Mouse (Mus musculus) embryonic facial prominence, embryonic 13.5 days (tissue): ENCODE results near the gene Dpp9. TPM values are rescaled to one million over a fixed set of nuclear protein-coding genes. Genes with fewer than 3 reads are reported as not detected.
A peak's percentile ranks its signal among the peaks of the same experiment; 100 is the strongest.

Source experiments
- ATAC-seq: fragments of 200-750 bp; cut with Nextera tagmentation; 2 replicates; pipeline ENCODE4 v1.8.0; 2017; ENCODE audit warnings: low read depth; ENCODE audit not compliant: insufficient number of reproducible peaks, insufficient read depth, low FRiP score, low TSS enrichment
- H3K27ac ChIP-seq: fragments of 300-500 bp; sonication (generic); 2 replicates; pipeline ENCODE4 v1.5.1; 2015; ENCODE audit warnings: moderate library complexity, mild to moderate bottlenecking, inconsistent platforms
- H3K27me3 ChIP-seq: fragments of 300-500 bp; sonication (generic); 2 replicates; pipeline ENCODE4 v1.6.1; 2015; ENCODE audit warnings: mild to moderate bottlenecking, inconsistent platforms
- H3K36me3 ChIP-seq: fragments of 300-500 bp; sonication (generic); 2 replicates; pipeline ENCODE4 v1.6.1; 2015; ENCODE audit warnings: mild to moderate bottlenecking, inconsistent platforms
- H3K4me1 ChIP-seq: fragments of 300-500 bp; sonication (generic); 2 replicates; pipeline ENCODE4 v1.6.1; 2015; ENCODE audit warnings: inconsistent platforms
- H3K4me2 ChIP-seq: fragments of 300-500 bp; sonication (generic); 2 replicates; pipeline ENCODE4 v1.6.1; 2015; ENCODE audit warnings: moderate library complexity, mild to moderate bottlenecking, inconsistent platforms
- H3K4me3 ChIP-seq: fragments of 300-500 bp; sonication (generic); 2 replicates; pipeline ENCODE4 v1.5.1; 2015; ENCODE audit warnings: mild to moderate bottlenecking, inconsistent platforms
- H3K9ac ChIP-seq: fragments of 300-500 bp; sonication (generic); 2 replicates; pipeline ENCODE4 v1.6.1; 2015; ENCODE audit warnings: mild to moderate bottlenecking, inconsistent platforms
- H3K9me3 ChIP-seq: fragments of 300-500 bp; sonication (generic); 2 replicates; pipeline ENCODE4 v1.6.1; 2016; ENCODE audit warnings: inconsistent platforms
- WGBS: fragments of 180-500 bp; shearing (Covaris S2); methylation state at CpG from one replicate; pipeline ENCODE4 v1.1.7; 2015; ENCODE audit warnings: mixed read lengths; 5-methylcytosine and 5-hydroxymethylcytosine counted together
- polyA plus RNA-seq: library from polyadenylated mRNA; unstranded; fragments of >200 nt; fragmentation: Nextera tagmentation; extraction: Ambion mirVana; gene quantifications from 2 replicates; pipeline ENCODE4 v1.2.1, GENCODE M21; 2015

The Dpp9 gene
- polyA plus RNA-seq, 1 experiment from 2014 or later = 37.5 TPM

DNA sequence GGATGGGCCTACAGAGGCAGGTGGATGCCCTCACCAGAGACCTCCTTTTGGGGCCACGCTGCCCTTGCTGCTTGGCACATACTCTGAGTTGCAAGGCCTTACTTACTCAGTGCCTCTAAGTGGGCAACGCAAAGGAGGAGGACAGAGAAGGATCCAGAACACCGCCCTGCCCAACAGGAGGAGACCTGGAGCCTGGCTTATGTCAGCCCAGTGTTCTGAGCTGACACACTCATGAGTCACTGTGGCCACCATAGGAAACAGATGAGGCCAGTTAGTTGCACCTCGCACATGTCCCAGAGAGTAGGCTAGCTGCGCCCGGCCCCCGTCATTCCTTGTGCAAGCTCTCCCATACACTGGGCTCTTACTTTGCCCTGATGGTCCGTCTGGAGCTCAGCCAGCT is 16.2 kb downstream of the Dpp9 start:
- Histone ChIP-seq H3K9ac (no peak overlapping the region), H3K4me3 (no peak overlapping the region), H3K4me2 (no peak overlapping the region), H3K27me3 (no peaks in the 10 kb centered on the region), H3K4me1 (no peaks in the 10 kb centered on the region), H3K36me3 (peaks cover 91% of the 10 kb centered on the region), H3K27ac (no peak overlapping the region), H3K9me3 (no peaks in the 10 kb centered on the region)
- WGBS = 89% methylated on average over 8 of the region's 8 CpGs
- ATAC-seq = no peak

DNA sequence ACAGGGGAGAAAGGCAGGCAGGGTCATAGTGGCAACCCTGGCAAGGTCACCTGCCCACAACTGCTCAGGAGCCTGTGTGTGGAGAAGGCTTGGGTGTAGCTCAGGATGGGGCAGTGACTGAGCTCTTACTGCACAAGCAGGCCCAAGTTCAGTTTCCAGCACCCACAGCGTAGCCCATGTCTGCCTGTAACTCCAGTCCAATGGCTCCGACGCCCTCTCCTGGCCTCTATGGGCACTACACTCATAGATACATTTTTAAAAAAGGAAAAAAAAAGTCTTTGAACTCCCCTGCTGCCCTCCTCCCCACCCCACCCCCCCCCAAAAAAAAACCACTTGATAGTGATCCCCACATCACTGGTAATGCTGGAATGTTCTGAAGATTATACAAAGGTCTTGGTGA is 17.1 kb downstream of the Dpp9 start:
- no peaks in the 10 kb centered on the region for H3K4me1 ChIP-seq
- H3K9me3 ChIP-seq = no peaks in the 10 kb centered on the region
- no peaks in the 10 kb centered on the region for H3K27me3 ChIP-seq
- no peak overlapping the region for H3K4me3 ChIP-seq
- 80% methylated on average over 3 of the region's 3 CpGs for WGBS
- ATAC-seq = no peak
- H3K27ac ChIP-seq = no peak overlapping the region
- no peak overlapping the region for H3K4me2 ChIP-seq
- H3K36me3 ChIP-seq = peaks cover 91% of the 10 kb centered on the region
- H3K9ac ChIP-seq = no peak overlapping the region

- 84% methylated on average over 9 of the region's 9 CpGs for WGBS
- no peak for ATAC-seq
- Histone ChIP-seq H3K27me3 (no peaks in the 10 kb centered on the region), H3K4me3 (no peak overlapping the region), H3K9ac (no peak overlapping the region), H3K4me1 (no peaks in the 10 kb centered on the region), H3K27ac (no peak overlapping the region), H3K36me3 (peaks cover 91% of the 10 kb centered on the region), H3K9me3 (no peaks in the 10 kb centered on the region), H3K4me2 (no peak overlapping the region)
Measured at GRCm38 (mm10) chr17:56200586-56200985, 18.1 kb downstream of the Dpp9 start.

- H3K36me3 ChIP-seq = peaks cover 90% of the 10 kb centered on the region
Measured at GRCm38 (mm10) chr17:56196860-56197259, 21.8 kb downstream of the Dpp9 start.

GRCm38 (mm10) chr17:56194765-56195164 is 23.9 kb downstream of the Dpp9 start:
- 87% methylated on average over 13 of the region's 13 CpGs for WGBS
- Histone ChIP-seq H3K9me3 (no peaks in the 10 kb centered on the region), H3K27ac (no peak overlapping the region), H3K4me2 (no peak overlapping the region), H3K27me3 (no peaks in the 10 kb centered on the region), H3K36me3 (peaks cover 95% of the 10 kb centered on the region), H3K4me3 (no peak overlapping the region), H3K9ac (no peak overlapping the region), H3K4me1 (no peaks in the 10 kb centered on the region)
- no peak for ATAC-seq

More at GRCm38 (mm10) chr17:56196860-56197259, 21.8 kb downstream of the Dpp9 start:
- Histone ChIP-seq H3K4me2 (no peak overlapping the region), H3K9me3 (no peaks in the 10 kb centered on the region), H3K27ac (no peak overlapping the region), H3K4me3 (no peak overlapping the region), H3K27me3 (no peaks in the 10 kb centered on the region), H3K9ac (no peak overlapping the region), H3K4me1 (no peaks in the 10 kb centered on the region)
- WGBS = 65% methylated on average over 2 of the region's 2 CpGs
- no peak for ATAC-seq

- Histone ChIP-seq H3K9me3 (no peaks in the 10 kb centered on the region), H3K27me3 (no peaks in the 10 kb centered on the region), H3K4me3 (no peak overlapping the region), H3K27ac (no peak overlapping the region), H3K4me1 (no peaks in the 10 kb centered on the region), H3K4me2 (no peak overlapping the region), H3K36me3 (peaks cover 99% of the 10 kb centered on the region), H3K9ac (no peak overlapping the region)
- 92% methylated on average over 12 of the region's 12 CpGs for WGBS
- peak; percentile 16; the same call in 1 of the 2 replicates for ATAC-seq
Measured at GRCm38 (mm10) chr17:56194357-56194756, 24.3 kb downstream of the Dpp9 start.

GRCm38 (mm10) chr17:56191266-56191665 is 27.4 kb downstream of the Dpp9 start:
- ATAC-seq = no peak
- WGBS = 87% methylated on average over 6 of the region's 6 CpGs
- H3K9ac ChIP-seq = 0 out of 2 replicates have a peak overlapping the region, but pooled peaks have one; percentile 12
- H3K27me3 ChIP-seq = no peaks in the 10 kb centered on the region
- H3K36me3 ChIP-seq = peaks cover 92% of the 10 kb centered on the region
- H3K27ac ChIP-seq = no peak overlapping the region
- H3K4me3 ChIP-seq = no peak overlapping the region
- no peak overlapping the region for H3K4me2 ChIP-seq
- no peaks in the 10 kb centered on the region for H3K9me3 ChIP-seq
- no peaks in the 10 kb centered on the region for H3K4me1 ChIP-seq

DNA sequence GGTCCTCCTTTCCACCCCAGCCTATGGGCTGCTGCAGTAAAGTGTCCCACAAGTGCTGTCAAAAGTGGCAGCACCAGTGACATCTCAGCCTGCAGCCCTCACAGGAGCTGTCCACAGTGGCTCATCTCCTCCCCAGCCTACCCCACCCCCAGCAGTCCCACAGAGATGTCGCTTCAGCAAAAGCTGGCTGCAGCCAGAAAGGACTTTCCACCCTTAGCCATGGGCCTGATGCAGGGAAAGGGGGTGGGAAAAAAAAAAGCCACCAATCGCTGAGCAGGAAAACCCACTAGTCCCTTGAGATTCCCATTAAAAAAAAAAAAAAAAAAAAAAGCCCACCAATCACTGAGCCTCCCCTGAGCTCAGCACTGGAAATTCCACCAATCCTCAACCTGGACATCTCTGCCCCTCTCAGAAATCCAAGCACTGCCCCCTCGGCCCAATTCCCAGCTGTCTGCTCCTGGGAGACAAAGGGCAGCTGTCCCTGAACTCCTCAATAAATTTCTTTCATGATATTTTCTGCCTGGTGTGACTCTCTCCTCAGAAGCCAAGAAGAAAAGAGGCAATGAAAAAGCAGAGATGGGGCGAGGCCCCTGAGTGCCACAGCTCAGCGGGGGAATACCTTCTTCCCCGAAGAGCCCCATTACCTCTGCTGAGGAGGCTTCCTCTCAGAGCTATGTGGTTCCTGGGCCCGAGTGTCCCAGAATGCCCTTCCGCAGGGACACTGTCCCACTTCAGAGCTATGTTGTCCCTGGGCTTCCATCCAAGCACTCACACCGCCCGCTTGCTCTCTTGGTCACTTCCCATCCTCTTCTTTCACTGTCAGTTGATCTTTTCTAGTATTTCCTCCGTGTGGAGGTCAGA is 33.2 kb downstream of the Dpp9 start:
- peaks cover 62% of the 10 kb centered on the region for H3K36me3 ChIP-seq
- no peaks in the 10 kb centered on the region for H3K27me3 ChIP-seq
- H3K9me3 ChIP-seq = no peaks in the 10 kb centered on the region
- no peak for ATAC-seq
- H3K4me3 ChIP-seq = no peak overlapping the region
- 37% methylated on average over 11 of the region's 11 CpGs for WGBS
- H3K9ac ChIP-seq = peak overlapping the region; percentile 49; the same call in 1 of the 2 replicates
- H3K4me1 ChIP-seq = peaks cover 28% of the 10 kb centered on the region
- H3K4me2 ChIP-seq = peak overlapping the region; percentile 88
- peak overlapping the region; percentile 66 for H3K27ac ChIP-seq

DNA sequence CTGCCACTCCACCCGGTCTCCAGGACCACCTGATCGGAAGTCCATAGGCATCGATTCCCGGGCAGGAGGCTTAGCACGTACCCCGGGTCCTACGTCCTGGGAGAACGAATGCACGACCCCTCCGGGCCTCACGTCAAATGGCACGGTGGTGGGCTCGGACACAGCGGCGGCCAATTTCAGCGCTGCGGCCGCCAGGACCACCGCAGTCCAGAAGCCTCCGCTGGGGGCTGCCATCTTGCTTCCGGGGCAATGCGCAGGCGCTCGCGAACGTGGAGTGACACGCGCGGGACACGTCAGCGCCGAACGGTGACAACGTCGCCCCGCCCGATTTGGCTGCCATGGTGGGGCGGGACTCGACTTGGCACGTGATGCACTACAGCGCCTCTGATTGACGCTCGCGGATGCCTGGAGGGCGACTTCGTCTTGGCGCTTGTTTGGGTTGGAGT is 35.0 kb downstream of the Dpp9 start, which contains the start of gene Mydgf:
TSS of gene Mydgf (minus strand) at position 263 of the 446 bp plus-strand sequence.
- peak; percentile 87 for ATAC-seq
- Histone ChIP-seq H3K4me1 (peaks cover 28% of the 10 kb centered on the region), H3K9ac (peak within 1 kb of the TSS; percentile 89), H3K27me3 (no peaks in the 10 kb centered on the region), H3K4me3 (peak within 1 kb of the TSS; percentile 89), H3K9me3 (no peaks in the 10 kb centered on the region), H3K27ac (peak within 1 kb of the TSS; percentile 62; the same call in 1 of the 2 replicates), H3K4me2 (peak within 1 kb of the TSS; percentile 88), H3K36me3 (peaks cover 61% of the 10 kb centered on the region)
- WGBS = under 1% methylated on average over 47 of the region's 47 CpGs

DNA sequence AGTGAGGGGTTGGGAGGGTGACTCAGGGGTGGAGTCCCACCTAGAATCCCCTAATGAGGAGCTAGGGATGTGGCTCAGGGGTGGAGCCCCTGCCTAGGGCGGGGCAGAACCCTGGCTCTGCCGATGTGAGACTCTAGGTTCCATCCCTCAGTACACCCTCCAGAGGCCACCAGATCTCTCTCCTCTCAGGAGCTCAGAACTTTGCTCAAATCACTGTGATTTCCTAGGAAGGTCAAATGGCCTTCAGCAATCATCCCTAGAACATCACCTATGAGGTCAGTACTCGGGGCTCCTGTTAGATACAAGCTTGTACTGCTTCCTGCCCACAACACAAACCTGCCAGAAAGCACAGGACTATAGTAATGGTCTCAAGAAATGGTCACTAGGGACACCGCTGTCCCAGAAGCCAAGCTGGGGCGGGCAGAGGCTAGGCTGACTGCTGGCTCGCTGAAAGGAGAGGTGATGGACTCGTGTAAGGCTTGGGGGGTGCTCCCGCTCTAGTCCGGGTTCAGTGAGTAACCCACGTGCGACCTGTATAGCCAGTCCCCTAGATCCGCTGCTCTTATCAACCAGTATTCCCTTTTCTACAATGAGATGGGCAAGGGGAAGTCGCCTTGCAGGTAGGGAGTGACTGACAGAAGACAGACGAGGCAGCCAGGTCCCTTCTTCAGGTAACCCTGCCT is 35.6 kb downstream of the Dpp9 start:
- Histone ChIP-seq H3K27ac (peak overlapping the region; percentile 62; the same call in 1 of the 2 replicates), H3K36me3 (peaks cover 58% of the 10 kb centered on the region), H3K4me1 (peaks cover 28% of the 10 kb centered on the region), H3K9me3 (no peaks in the 10 kb centered on the region), H3K27me3 (no peaks in the 10 kb centered on the region), H3K4me3 (peak overlapping the region; percentile 89), H3K4me2 (peak overlapping the region; percentile 88), H3K9ac (peak overlapping the region; percentile 89)
- 2% methylated on average over 14 of the region's 14 CpGs for WGBS
- ATAC-seq = no peak; the same call in 1 of the 2 replicates

DNA sequence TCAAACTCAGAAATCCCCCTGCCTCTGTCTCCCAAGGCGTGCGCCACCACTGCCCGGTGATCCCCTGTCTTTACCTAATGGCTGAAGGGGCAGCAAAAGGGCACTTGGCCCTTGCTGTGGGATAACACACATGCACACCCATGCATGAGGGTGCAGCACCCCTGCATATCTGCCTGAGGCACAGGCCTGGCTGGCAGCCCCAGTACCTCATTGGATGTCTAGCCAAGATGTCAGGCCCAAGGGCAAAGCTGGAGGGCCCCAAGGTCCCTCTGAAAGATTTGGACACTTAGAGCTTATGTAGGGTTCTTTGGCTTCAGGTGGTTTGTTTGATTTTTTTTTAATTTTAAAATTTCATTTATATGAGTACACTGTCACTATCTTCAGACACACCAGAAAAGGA is 43.3 kb downstream of the Dpp9 start:
- Histone ChIP-seq H3K4me1 (peaks cover 4% of the 10 kb centered on the region; the same call in 1 of the 2 replicates), H3K36me3 (peaks cover 73% of the 10 kb centered on the region), H3K9ac (no peak overlapping the region), H3K4me3 (no peak overlapping the region), H3K27ac (no peak overlapping the region), H3K9me3 (no peaks in the 10 kb centered on the region), H3K27me3 (no peaks in the 10 kb centered on the region), H3K4me2 (no peak overlapping the region)
- no peak for ATAC-seq
- WGBS = 96% methylated on average over 3 of the region's 3 CpGs
